Mouse (Mus musculus) MEL (cell line): ENCODE data around the gene Tmem116. TPM values are rescaled to one million over a fixed set of nuclear protein-coding genes. Genes with fewer than 3 reads are reported as not detected.

Experiments used
- DNase-seq: peaks from one replicate; pipeline ENCODE4 v3.0.0; 2011; ENCODE audit warnings: low read depth, low spot score
- H3K27ac ChIP-seq: 2 replicates; pipeline ENCODE4 v1.5.1; 2012; ENCODE audit warnings: low read depth, mild to moderate bottlenecking, control low read depth, low read length, moderate library complexity; ENCODE audit not compliant: control insufficient read depth
- H3K27me3 ChIP-seq, 2 experiments: fragments of 150-350 bp in 1 of 2; sonication (generic) in 1 of 2; 2 replicates each; pipeline ENCODE4 v1.6.1; 2012; ENCODE audit warnings: low read length in 2 of 2, mild to moderate bottlenecking in 2 of 2, improper control_type of control experiment in 1 of 2, moderate library complexity in 1 of 2; ENCODE audit not compliant: insufficient read depth in 2 of 2, control insufficient read depth in 1 of 2
- H3K36me3 ChIP-seq, 2 experiments: 2 replicates each; pipeline ENCODE4 v1.6.1; 2012 to 2014; ENCODE audit warnings: low read length in 2 of 2, improper control_type of control experiment in 1 of 2, inconsistent platforms in 1 of 2, mild to moderate bottlenecking in 1 of 2; ENCODE audit not compliant: insufficient read depth in 2 of 2, control insufficient read depth in 1 of 2
- H3K4me1 ChIP-seq, 2 experiments: fragments of 150-350 bp in 1 of 2; sonication (generic) in 1 of 2; 2 replicates each; pipeline ENCODE4 v1.6.1; 2012; ENCODE audit warnings: low read length in 2 of 2, improper control_type of control experiment in 1 of 2, mild to moderate bottlenecking in 1 of 2; ENCODE audit not compliant: insufficient read depth in 2 of 2, control insufficient read depth in 1 of 2
- H3K4me3 ChIP-seq, 2 experiments: fragments of 150-350 bp in 1 of 2; sonication (generic) in 1 of 2; 2 replicates each; pipeline ENCODE4 v1.5.1; 2012; ENCODE audit warnings: low read depth in 2 of 2, low read length in 2 of 2, mild to moderate bottlenecking in 2 of 2, moderate library complexity in 2 of 2, control low read depth in 1 of 2, improper control_type of control experiment in 1 of 2; ENCODE audit not compliant: control insufficient read depth in 1 of 2, insufficient read depth in 1 of 2
- H3K79me2 ChIP-seq: 2 replicates; pipeline ENCODE4 v1.6.1; 2012; ENCODE audit warnings: mild to moderate bottlenecking, low read length, moderate library complexity; ENCODE audit not compliant: control insufficient read depth, poor library complexity, insufficient read depth
- H3K9ac ChIP-seq: 2 replicates; pipeline ENCODE4 v1.6.1; 2012; ENCODE audit warnings: low read depth, mild to moderate bottlenecking, control low read depth, low read length, moderate library complexity; ENCODE audit not compliant: control insufficient read depth, poor library complexity, severe bottlenecking
- H3K9me3 ChIP-seq: fragments of 150-350 bp; sonication (generic); replicated peaks from 2 replicates; pipeline ENCODE4 v1.6.1; 2012; ENCODE audit warnings: mild to moderate bottlenecking, low read length, improper control_type of control experiment, moderate library complexity; ENCODE audit not compliant: insufficient read depth
- CTCF ChIP-seq, 3 experiments: IDR thresholded peaks in 2 of 3; conservative IDR thresholded peaks in 1 of 3; 2 replicates each; pipeline ENCODE4 v1.5.1; 2011 to 2012; ENCODE audit warnings: low read length in 3 of 3, low read depth in 2 of 3, mild to moderate bottlenecking in 2 of 3, improper control_type of control experiment in 1 of 3, inconsistent platforms in 1 of 3, mixed read lengths in 1 of 3, moderate library complexity in 1 of 3; ENCODE audit not compliant: control insufficient read depth in 1 of 3, insufficient read depth in 1 of 3, poor library complexity in 1 of 3, severe bottlenecking in 1 of 3
- E2F4 ChIP-seq: IDR thresholded peaks from 2 replicates; pipeline ENCODE4 v1.6.1; 2011; ENCODE audit warnings: low read depth, low read length, improper control_type of control experiment, borderline replicate concordance
- ELF1 ChIP-seq: IDR thresholded peaks from 2 replicates; pipeline ENCODE4 v1.6.1; 2014; ENCODE audit warnings: low read depth, mild to moderate bottlenecking, inconsistent platforms, low read length, improper control_type of control experiment, moderate library complexity
- EP300 ChIP-seq, 2 experiments: IDR thresholded peaks; 2 replicates each; pipeline ENCODE4 v1.6.1; 2011; ENCODE audit warnings: improper control_type of control experiment in 2 of 2, low read length in 2 of 2, low read depth in 1 of 2, mild to moderate bottlenecking in 1 of 2
- JUND ChIP-seq: IDR thresholded peaks from 2 replicates; pipeline ENCODE4 v1.6.1; 2011; ENCODE audit warnings: low read depth, mild to moderate bottlenecking, improper control_type of control experiment, low read length
- KAT2A ChIP-seq: conservative IDR thresholded peaks from 2 replicates; pipeline ENCODE4 v1.6.1; 2012; ENCODE audit warnings: low read depth, low read length, improper control_type of control experiment, inconsistent platforms
- MAX ChIP-seq: IDR thresholded peaks from 2 replicates; pipeline ENCODE4 v1.6.1; 2011; ENCODE audit warnings: low read length, improper control_type of control experiment
- MAZ ChIP-seq: IDR thresholded peaks from 2 replicates; pipeline ENCODE4 v1.6.1; 2012; ENCODE audit warnings: low read depth, mild to moderate bottlenecking, inconsistent platforms, low read length, improper control_type of control experiment
- MXI1 ChIP-seq: IDR thresholded peaks from 2 replicates; pipeline ENCODE4 v1.6.1; 2011; ENCODE audit warnings: mild to moderate bottlenecking, low read depth, low read length, improper control_type of control experiment
- POLR2A ChIP-seq, 2 experiments: IDR thresholded peaks; 2 replicates each; pipeline ENCODE4 v1.6.1; 2011 to 2012; ENCODE audit warnings: low read length in 2 of 2, mild to moderate bottlenecking in 2 of 2, control low read depth in 1 of 2, improper control_type of control experiment in 1 of 2, low read depth in 1 of 2, moderate library complexity in 1 of 2; ENCODE audit not compliant: control insufficient read depth in 1 of 2, insufficient read depth in 1 of 2, poor library complexity in 1 of 2
- POLR2AphosphoS2 ChIP-seq: IDR thresholded peaks from 2 replicates; pipeline ENCODE4 v1.6.1; 2011; ENCODE audit warnings: low read length, improper control_type of control experiment
- SIN3A ChIP-seq: IDR thresholded peaks from 2 replicates; pipeline ENCODE4 v1.6.1; 2012; ENCODE audit warnings: low read length, improper control_type of control experiment, inconsistent platforms
- SMC3 ChIP-seq: IDR thresholded peaks from 2 replicates; pipeline ENCODE4 v1.6.1; 2011; ENCODE audit warnings: low read depth, low read length, improper control_type of control experiment
- TAL1 ChIP-seq: IDR thresholded peaks from 2 replicates; pipeline ENCODE4 v1.6.1; 2012; ENCODE audit warnings: mild to moderate bottlenecking, inconsistent platforms, low read length, moderate library complexity, mixed read lengths
- TBP ChIP-seq: IDR thresholded peaks from 2 replicates; pipeline ENCODE4 v1.8.0; 2011; ENCODE audit warnings: low read depth, low read length, improper control_type of control experiment
- TCF12 ChIP-seq: IDR thresholded peaks from 2 replicates; pipeline ENCODE4 v1.6.1; 2014; ENCODE audit warnings: low read depth, mild to moderate bottlenecking, inconsistent platforms, low read length, improper control_type of control experiment, moderate library complexity
- UBTF ChIP-seq: IDR thresholded peaks from 2 replicates; pipeline ENCODE4 v1.6.1; 2012; ENCODE audit warnings: low read depth, mild to moderate bottlenecking, inconsistent platforms, low read length, improper control_type of control experiment, moderate library complexity, borderline replicate concordance; ENCODE audit not compliant: insufficient read depth
- USF1 ChIP-seq: IDR thresholded peaks from 2 replicates; pipeline ENCODE4 v1.6.1; 2014; ENCODE audit warnings: low read depth, mild to moderate bottlenecking, inconsistent platforms, low read length, improper control_type of control experiment, moderate library complexity
- USF2 ChIP-seq, 2 experiments: IDR thresholded peaks; 2 replicates each; pipeline ENCODE4 v1.6.1; 2011 to 2012; ENCODE audit warnings: improper control_type of control experiment in 2 of 2, low read length in 2 of 2, borderline replicate concordance in 1 of 2, inconsistent platforms in 1 of 2, low read depth in 1 of 2, mild to moderate bottlenecking in 1 of 2; ENCODE audit not compliant: insufficient read depth in 1 of 2
- ZC3H11A ChIP-seq: IDR thresholded peaks from 2 replicates; pipeline ENCODE4 v1.6.1; 2012; ENCODE audit warnings: low read depth, mild to moderate bottlenecking, inconsistent platforms, low read length, improper control_type of control experiment
- ZMIZ1 ChIP-seq: IDR thresholded peaks from 2 replicates; pipeline ENCODE4 v1.6.1; 2012; ENCODE audit warnings: low read depth, mild to moderate bottlenecking, inconsistent platforms, low read length, improper control_type of control experiment, moderate library complexity
- ZNF384 ChIP-seq: IDR thresholded peaks from 2 replicates; pipeline ENCODE4 v1.6.1; 2012; ENCODE audit warnings: low read depth, mild to moderate bottlenecking, inconsistent platforms, low read length, improper control_type of control experiment
- polyA plus RNA-seq, 2 experiments: library from polyadenylated mRNA; stranded (reverse) in 1 of 2; unstranded in 1 of 2; fragments of >175 nt in 1 of 2; fragments of >200 nt in 1 of 2; gene quantifications; 2 replicates each; pipeline versions ENCODE4 v1.2.1 to v1.2.4; 2012; ENCODE audit warnings: low replicate concordance in 2 of 2, low read depth in 1 of 2; ENCODE audit not compliant: insufficient read length in 2 of 2, insufficient read depth in 1 of 2, missing spikeins in 1 of 2
- total RNA-seq: library from RNA; depleted of rRNA; stranded (reverse); fragments of 300-350 nt; gene quantifications from 2 replicates; pipeline ENCODE4 v1.2.3, GENCODE M21; 2012

Tmem116 gene
- total and polyA plus RNA-seq, 3 experiments = 1.7 to 2.6 TPM; not detected in 1

DNA sequence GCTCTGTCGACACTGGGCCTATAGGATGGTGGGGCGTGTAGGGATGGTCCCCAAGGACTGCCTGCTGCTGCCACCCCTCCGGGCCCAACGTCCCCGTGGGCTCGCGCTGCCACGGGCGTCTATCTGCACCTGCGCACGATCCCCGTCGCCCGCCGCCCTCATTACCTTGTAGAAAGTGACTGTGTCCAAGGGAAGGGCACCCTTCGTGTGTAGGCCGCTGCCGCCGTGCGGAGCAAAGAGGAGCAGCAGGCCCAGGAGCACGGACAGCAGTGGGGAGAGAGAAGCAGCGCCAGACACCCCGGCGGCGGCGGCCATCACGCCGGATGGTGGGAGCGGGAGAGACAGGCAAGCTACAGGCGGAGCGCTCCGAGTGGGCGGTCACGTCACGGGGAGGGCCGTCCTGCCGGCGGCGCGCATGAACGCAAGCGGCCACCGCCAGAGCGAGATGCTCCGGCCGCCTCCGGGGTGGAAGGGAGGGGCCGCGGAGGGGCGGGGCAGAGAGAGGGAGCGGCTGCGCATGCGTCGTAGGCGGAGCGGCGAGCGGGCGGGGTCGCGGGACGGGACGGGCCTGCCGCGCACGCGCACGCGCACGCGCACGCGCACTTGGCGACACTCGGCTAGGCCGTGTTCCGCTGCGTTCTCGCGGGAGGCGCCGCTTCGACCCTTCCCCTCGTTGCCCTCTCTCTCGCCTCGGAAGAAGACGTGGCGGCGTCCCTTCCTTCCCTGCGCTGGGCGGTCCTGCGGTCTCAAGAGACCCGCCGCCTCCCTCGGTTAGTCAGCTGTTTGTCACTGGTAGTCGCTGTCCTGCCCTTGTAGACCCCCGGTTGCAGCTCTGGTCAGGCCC is 555 bp downstream of the Tmem116 start, which contains the start of gene Erp29 (continued):
- TF ChIP-seq MXI1 = peak; percentile 32; the same call in 1 of the 2 replicates
- TF ChIP-seq ZMIZ1 = peak; percentile 84
- TF ChIP-seq TBP = 0 out of 2 replicates have a peak, but pooled peaks have one; percentile 38
- 0 out of 2 replicates have a peak, but pooled peaks have one; percentile 34 for TF ChIP-seq POLR2AphosphoS2
- peak; percentile 40 for TF ChIP-seq MAX
- peak; percentile 89 to 96 for TF ChIP-seq POLR2A (IDR thresholded peaks at IDR 0.05; ENCODE audit: control insufficient read depth in 1 of 2, insufficient read depth in 1 of 2, low read depth in 1 of 2, low read length in 2 of 2, poor library complexity in 1 of 2)
- TF ChIP-seq SIN3A = peak; percentile 74
- peak; percentile 87; the same call in 1 of the 2 replicates for TF ChIP-seq MAZ
- no peak for TF ChIP-seq USF2 (IDR thresholded peaks at IDR 0.05; ENCODE audit: borderline replicate concordance in 1 of 2, insufficient read depth in 1 of 2, low read depth in 1 of 2, low read length in 2 of 2)

DNA sequence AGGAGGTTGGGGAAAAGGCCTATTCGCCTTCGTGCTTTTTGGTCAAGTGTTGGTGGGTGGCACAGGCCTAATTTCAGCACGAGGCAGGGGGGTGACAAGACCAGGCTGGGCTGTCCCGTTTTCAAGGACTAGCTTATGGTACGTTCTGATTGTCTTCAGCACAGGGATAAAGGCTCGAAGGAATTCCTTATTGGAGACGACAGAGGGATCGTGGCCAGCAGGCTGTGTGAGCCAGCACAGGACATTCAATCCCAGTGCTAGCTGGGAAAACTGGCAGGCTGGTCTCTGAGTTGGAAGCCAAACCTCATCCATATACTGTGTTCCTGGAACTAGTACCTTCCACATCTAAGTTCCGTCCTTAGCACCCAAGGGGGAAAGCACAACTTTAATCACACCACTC is 1.2 kb downstream of the Tmem116 start:
- Histone ChIP-seq H3K27me3 (no peaks in the 10 kb centered on the region), H3K4me1 (peaks cover 7 to 23% of the 10 kb centered on the region in 2 experiments), H3K4me3 (peak overlapping the region; percentile 84 to 96), H3K79me2 (peaks cover 20% of the 10 kb centered on the region), H3K36me3 (peaks cover 0 to 22% of the 10 kb centered on the region in 2 experiments; a peak in 2 of 4 replicates), H3K9me3 (no peaks in the 10 kb centered on the region), H3K27ac (peak overlapping the region; percentile 64), H3K9ac (peak overlapping the region; percentile 88)
- TF ChIP-seq KAT2A (no peak), USF2 (IDR thresholded peaks at IDR 0.05; ENCODE audit: borderline replicate concordance in 1 of 2, insufficient read depth in 1 of 2, low read depth in 1 of 2, low read length in 2 of 2) (no peak), ZNF384 (no peak), SMC3 (no peak), MXI1 (no peak), TCF12 (no peak), ELF1 (no peak), UBTF (no peak), CTCF (IDR thresholded peaks at IDR 0.05 in 2 of 3, conservative IDR thresholded peaks at IDR 0.05 in 1 of 3; ENCODE audit: control insufficient read depth in 1 of 3, insufficient read depth in 1 of 3, low read depth in 2 of 3, low read length in 3 of 3, poor library complexity in 1 of 3, severe bottlenecking in 1 of 3) (no peak), EP300 (IDR thresholded peaks at IDR 0.05; ENCODE audit: low read depth in 1 of 2, low read length in 2 of 2) (no peak), E2F4 (no peak), USF1 (no peak), ZC3H11A (no peak), JUND (no peak), MAX (no peak), TAL1 (no peak)
- no peak for DNase-seq
